Mouse (Mus musculus): ENCODE results near the gene Gpbp1. TPM values are rescaled to one million over a fixed set of nuclear protein-coding genes. Genes with fewer than 3 reads are reported as not detected.

Gene Gpbp1
- total and polyA plus RNA-seq, 2 experiments from 2014 or later, result 39.0 to 73.0 TPM

DNA sequence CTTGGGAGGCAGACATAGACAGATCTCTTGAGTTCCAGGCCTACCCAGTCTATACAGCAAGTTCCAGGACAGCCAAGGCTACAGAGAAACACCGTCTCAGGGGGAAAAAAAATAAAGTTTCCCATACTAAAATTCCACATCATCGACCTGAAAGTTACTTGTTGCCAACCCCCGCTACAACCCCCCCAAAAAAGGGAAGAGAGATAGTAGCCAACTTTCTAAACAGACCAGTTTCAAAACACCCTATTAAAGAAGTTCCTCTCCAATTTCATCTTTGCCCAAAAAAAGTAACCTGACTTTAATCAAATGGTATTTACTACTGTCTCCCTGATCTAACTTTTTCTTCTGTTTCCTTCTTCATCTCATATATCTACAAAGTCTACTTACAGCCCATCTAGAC, 22.6 kb downstream of the Gpbp1 start:
- H3K9me3 ChIP-seq (ENCODE audit: low read length), result no peaks in the 10 kb centered on the region
- H3K4me2 ChIP-seq (ENCODE audit: low read depth, low read length), result no peak overlapping the region
- no peaks in the 10 kb centered on the region for H3K27me3 ChIP-seq (ENCODE audit: insufficient read depth, low read length)
- no peak overlapping the region for H3K9ac ChIP-seq (replicated peaks; ENCODE audit: low read length)
- H3K4me1 ChIP-seq (ENCODE audit: insufficient read depth, low read length), result no peaks in the 10 kb centered on the region; the same call in 1 of the 2 replicates
- 93% methylated on average over 3 of the region's 3 CpGs for WGBS
- no peak overlapping the region for H3K27ac ChIP-seq
- DNase-seq (ENCODE audit: low spot score), result no peak
- H3K36me3 ChIP-seq (ENCODE audit: insufficient read depth, low read length), result no peaks in the 10 kb centered on the region
- no peak for TF ChIP-seq CTCF (IDR thresholded peaks at IDR 0.05; ENCODE audit: low read depth)
- no peak for ATAC-seq
- no peak overlapping the region for H3K4me3 ChIP-seq (ENCODE audit: low read length)

DNA sequence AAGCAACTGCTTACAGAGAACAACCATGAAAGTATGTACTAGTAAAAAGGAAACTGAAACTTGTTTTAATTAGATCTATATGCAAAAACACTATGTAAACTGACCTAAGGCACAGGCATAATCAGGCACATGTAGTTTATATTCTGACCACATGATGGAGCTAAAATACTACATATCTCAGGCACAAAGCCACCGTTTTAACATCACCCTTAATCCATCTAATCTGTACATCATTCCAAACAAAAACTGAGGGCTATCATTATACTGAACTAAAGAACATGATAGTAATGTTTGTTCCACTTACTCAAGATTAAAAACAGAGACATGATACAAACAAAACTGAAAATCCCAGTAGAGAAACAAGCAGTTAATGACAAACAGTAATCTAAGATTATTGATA, 28.5 kb downstream of the Gpbp1 start:
- no peak overlapping the region for H3K27ac ChIP-seq
- TF ChIP-seq CTCF (IDR thresholded peaks at IDR 0.05; ENCODE audit: low read depth), result peak; percentile 79
- no peaks in the 10 kb centered on the region; the same call in 1 of the 2 replicates for H3K4me1 ChIP-seq (ENCODE audit: insufficient read depth, low read length)
- no peaks in the 10 kb centered on the region for H3K27me3 ChIP-seq (ENCODE audit: insufficient read depth, low read length)
- no peak overlapping the region for H3K4me3 ChIP-seq (ENCODE audit: low read length)
- peak; percentile 59; the same call in 1 of the 2 replicates for ATAC-seq
- no peaks in the 10 kb centered on the region for H3K9me3 ChIP-seq (ENCODE audit: low read length)
- no peak overlapping the region for H3K9ac ChIP-seq (replicated peaks; ENCODE audit: low read length)
- H3K36me3 ChIP-seq (ENCODE audit: insufficient read depth, low read length), result no peaks in the 10 kb centered on the region
- DNase-seq (ENCODE audit: low spot score), result peak; percentile 80
- H3K4me2 ChIP-seq (ENCODE audit: low read depth, low read length), result no peak overlapping the region
- WGBS, result 2% methylated on average over 1 of the region's 1 CpGs

DNA sequence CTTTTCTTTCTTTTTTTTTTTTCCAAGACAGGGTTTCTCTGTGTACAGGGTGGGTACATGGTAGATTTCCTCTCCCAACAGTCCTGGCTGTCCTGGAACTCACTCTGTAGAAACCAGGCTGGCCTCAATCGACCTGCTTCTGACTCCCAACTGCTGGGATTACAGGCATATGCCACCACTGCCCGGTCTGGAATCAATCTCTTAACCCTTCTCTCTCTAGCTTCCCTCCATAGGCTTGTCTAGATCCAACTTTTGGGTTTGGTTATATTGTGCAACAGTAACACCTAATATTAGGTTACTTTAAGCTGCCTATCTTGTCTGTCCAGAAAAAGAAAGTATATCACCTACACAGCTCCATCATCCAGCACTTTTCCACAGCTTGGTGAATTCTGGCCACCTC, 33.1 kb downstream of the Gpbp1 start:
- Histone ChIP-seq H3K4me2 (ENCODE audit: low read depth, low read length) (no peak overlapping the region), H3K9ac (replicated peaks; ENCODE audit: low read length) (no peak overlapping the region), H3K9me3 (ENCODE audit: low read length) (no peaks in the 10 kb centered on the region), H3K4me1 (ENCODE audit: insufficient read depth, low read length) (0 out of 2 replicates have a peak, but pooled peaks cover 2% of the 10 kb centered on the region), H3K27ac (no peak overlapping the region), H3K27me3 (ENCODE audit: insufficient read depth, low read length) (no peaks in the 10 kb centered on the region), H3K36me3 (ENCODE audit: insufficient read depth, low read length) (peaks cover 6% of the 10 kb centered on the region; the same call in 1 of the 2 replicates), H3K4me3 (ENCODE audit: low read length) (no peak overlapping the region)
- DNase-seq (ENCODE audit: low spot score) (no peak), ATAC-seq (no peak)
- 54% methylated on average over 2 of the region's 2 CpGs for WGBS
- no peak for TF ChIP-seq CTCF (IDR thresholded peaks at IDR 0.05; ENCODE audit: low read depth)

- ATAC-seq, result no peak
- no peak for TF ChIP-seq CTCF (IDR thresholded peaks at IDR 0.05; ENCODE audit: low read depth)
- no peak overlapping the region for H3K9ac ChIP-seq (replicated peaks; ENCODE audit: low read length)
Observed at GRCm38 (mm10) chr13:111444325-111444724, 45.6 kb downstream of the Gpbp1 start.

DNA sequence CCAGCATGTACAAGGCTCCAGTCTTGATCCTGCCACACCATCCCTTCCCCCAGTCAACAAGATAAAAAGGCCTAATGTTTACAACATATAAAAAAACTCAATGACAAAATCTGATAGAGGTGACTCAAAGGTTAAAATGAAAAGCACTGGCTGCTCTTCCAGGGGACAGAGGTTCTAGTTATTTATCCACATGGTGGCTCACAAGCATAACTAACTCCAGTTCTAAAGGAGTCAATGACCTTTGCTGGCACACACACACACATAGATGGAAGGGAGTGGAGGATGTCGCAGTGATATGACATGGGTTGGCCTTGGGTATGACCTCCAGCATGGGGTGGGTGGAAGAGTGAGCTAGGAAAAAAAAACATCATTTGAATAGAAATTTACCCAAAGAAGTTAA, 58.7 kb downstream of the Gpbp1 start:
- H3K36me3 ChIP-seq (ENCODE audit: insufficient read depth, low read length), result no peaks in the 10 kb centered on the region; the same call in 1 of the 2 replicates
- ATAC-seq, result no peak
- no peak overlapping the region for H3K4me2 ChIP-seq (ENCODE audit: low read depth, low read length)
- no peak overlapping the region for H3K9ac ChIP-seq (replicated peaks; ENCODE audit: low read length)
- 73% methylated on average over 1 of the region's 1 CpGs for WGBS
- no peaks in the 10 kb centered on the region for H3K9me3 ChIP-seq (ENCODE audit: low read length)
- H3K4me1 ChIP-seq (ENCODE audit: insufficient read depth, low read length), result no peaks in the 10 kb centered on the region
- H3K4me3 ChIP-seq (ENCODE audit: low read length), result no peak overlapping the region
- DNase-seq (ENCODE audit: low spot score), result no peak
- no peaks in the 10 kb centered on the region for H3K27me3 ChIP-seq (ENCODE audit: insufficient read depth, low read length)
- no peak for TF ChIP-seq CTCF (IDR thresholded peaks at IDR 0.05; ENCODE audit: low read depth)
- no peak overlapping the region for H3K27ac ChIP-seq

More at GRCm38 (mm10) chr13:111444325-111444724, 45.6 kb downstream of the Gpbp1 start:
- Histone ChIP-seq H3K4me3 (ENCODE audit: low read length) (no peak overlapping the region), H3K4me2 (ENCODE audit: low read depth, low read length) (no peak overlapping the region), H3K27me3 (ENCODE audit: insufficient read depth, low read length) (no peaks in the 10 kb centered on the region), H3K36me3 (ENCODE audit: insufficient read depth, low read length) (peaks cover 4% of the 10 kb centered on the region; the same call in 1 of the 2 replicates), H3K27ac (no peak overlapping the region), H3K4me1 (ENCODE audit: insufficient read depth, low read length) (no peaks in the 10 kb centered on the region), H3K9me3 (ENCODE audit: low read length) (no peaks in the 10 kb centered on the region)
- no peak for DNase-seq (ENCODE audit: low spot score)

- Histone ChIP-seq H3K36me3 (ENCODE audit: insufficient read depth, low read length) (no peaks in the 10 kb centered on the region), H3K27ac (no peak overlapping the region), H3K9ac (replicated peaks; ENCODE audit: low read length) (no peak overlapping the region), H3K4me1 (ENCODE audit: insufficient read depth, low read length) (no peaks in the 10 kb centered on the region), H3K9me3 (ENCODE audit: low read length) (no peaks in the 10 kb centered on the region), H3K4me3 (ENCODE audit: low read length) (no peak overlapping the region), H3K4me2 (ENCODE audit: low read depth, low read length) (no peak overlapping the region), H3K27me3 (ENCODE audit: insufficient read depth, low read length) (no peaks in the 10 kb centered on the region)
- no peak for ATAC-seq
- peak; percentile 46 for DNase-seq (ENCODE audit: low spot score)
- TF ChIP-seq CTCF (IDR thresholded peaks at IDR 0.05; ENCODE audit: low read depth), result peak; percentile 45
Observed at GRCm38 (mm10) chr13:111421330-111421729, 68.6 kb downstream of the Gpbp1 start.

- H3K36me3 ChIP-seq (ENCODE audit: insufficient read depth, low read length), result no peaks in the 10 kb centered on the region
- no peak overlapping the region for H3K27ac ChIP-seq
- 68% methylated on average over 2 of the region's 2 CpGs for WGBS
Observed at GRCm38 (mm10) chr13:111418087-111418486, 71.8 kb downstream of the Gpbp1 start.

More at GRCm38 (mm10) chr13:111418087-111418486, 71.8 kb downstream of the Gpbp1 start:
- no peaks in the 10 kb centered on the region for H3K4me1 ChIP-seq (ENCODE audit: insufficient read depth, low read length)
- H3K9ac ChIP-seq (replicated peaks; ENCODE audit: low read length), result no peak overlapping the region
- DNase-seq (ENCODE audit: low spot score), result no peak
- no peak overlapping the region for H3K4me2 ChIP-seq (ENCODE audit: low read depth, low read length)
- H3K4me3 ChIP-seq (ENCODE audit: low read length), result no peak overlapping the region
- no peaks in the 10 kb centered on the region for H3K9me3 ChIP-seq (ENCODE audit: low read length)
- ATAC-seq, result no peak
- no peaks in the 10 kb centered on the region for H3K27me3 ChIP-seq (ENCODE audit: insufficient read depth, low read length)
- TF ChIP-seq CTCF (IDR thresholded peaks at IDR 0.05; ENCODE audit: low read depth), result no peak

Measured in hindbrain, postnatal 0 days (tissue).